Mouse (Mus musculus): Measurements from ENCODE around the gene Kat6b.

Gene Kat6b

GRCm38 (mm10) chr14:21563584-21564118 is 82.4 kb downstream of the Kat6b start:
- no peak for DNase-seq

- no peak for DNase-seq
These were observed 84.5 kb downstream of the Kat6b start for GRCm38 (mm10) chr14:21565541-21566353.

GRCm38 (mm10) chr14:21567293-21567984 is 86.2 kb downstream of the Kat6b start:
- DNase-seq: no peak

GRCm38 (mm10) chr14:21568821-21569220 is 87.6 kb downstream of the Kat6b start:
- DNase-seq: no peak

- DNase-seq: no peak
These were observed 93.6 kb downstream of the Kat6b start for GRCm38 (mm10) chr14:21574686-21575309.

GRCm38 (mm10) chr14:21576867-21577266 is 95.6 kb downstream of the Kat6b start:
- no peak for DNase-seq

GRCm38 (mm10) chr14:21581198-21581597 is 100.0 kb downstream of the Kat6b start:
- no peak for DNase-seq

- no peak for DNase-seq
These were observed 101.1 kb downstream of the Kat6b start for GRCm38 (mm10) chr14:21582301-21582700.

GRCm38 (mm10) chr14:21583051-21583450 is 101.8 kb downstream of the Kat6b start:
- DNase-seq: no peak

GRCm38 (mm10) chr14:21583868-21584267 is 102.6 kb downstream of the Kat6b start:
- no peak for DNase-seq

- no peak for DNase-seq
These were observed 103.4 kb downstream of the Kat6b start for GRCm38 (mm10) chr14:21584468-21585135.

- peak in 1 of 2 experiments; percentile 35 for DNase-seq
These were observed 104.4 kb downstream of the Kat6b start for GRCm38 (mm10) chr14:21585491-21586251.

- DNase-seq: no peak
These were observed 105.4 kb downstream of the Kat6b start for GRCm38 (mm10) chr14:21586481-21587118.

- no peak for DNase-seq
These were observed 106.7 kb downstream of the Kat6b start for GRCm38 (mm10) chr14:21587931-21588330.

GRCm38 (mm10) chr14:21589620-21590019 is 108.4 kb downstream of the Kat6b start:
- peak; percentile 83 to 88 for DNase-seq

GRCm38 (mm10) chr14:21590205-21590604 is 109.0 kb downstream of the Kat6b start:
- DNase-seq: no peak

- DNase-seq: no peak
These were observed 110.9 kb downstream of the Kat6b start for GRCm38 (mm10) chr14:21592152-21592551.

GRCm38 (mm10) chr14:21592985-21593750 is 111.9 kb downstream of the Kat6b start:
- DNase-seq: no peak

GRCm38 (mm10) chr14:21599446-21600173 is 118.4 kb downstream of the Kat6b start:
- no peak for DNase-seq

- DNase-seq: no peak
These were observed 118.9 kb downstream of the Kat6b start for GRCm38 (mm10) chr14:21600174-21600566.

Data from cerebellum, adult 18-20 months (tissue).